Mouse (Mus musculus) midbrain, embryonic 16.5 days (tissue): ENCODE results near the gene Asic4. TPM values are rescaled to one million over a fixed set of nuclear protein-coding genes. Genes with fewer than 3 reads are reported as not detected.

ENCODE experiments used
- ATAC-seq: fragments of 200-750 bp; cut with Nextera tagmentation; 2 replicates; pipeline ENCODE4 v1.8.0; 2017; ENCODE audit warnings: moderate TSS enrichment
- H3K27ac ChIP-seq: fragments of 300-500 bp; sonication (generic); 2 replicates; pipeline ENCODE4 v1.5.1; 2014; ENCODE audit warnings: mild to moderate bottlenecking, low read length, mixed read lengths
- H3K27me3 ChIP-seq: fragments of 300-500 bp; sonication (generic); 2 replicates; pipeline ENCODE4 v1.6.1; 2014; ENCODE audit warnings: low read depth, low read length, mixed read lengths; ENCODE audit not compliant: control insufficient read depth, insufficient read depth
- H3K36me3 ChIP-seq: fragments of 300-500 bp; sonication (generic); 2 replicates; pipeline ENCODE4 v1.6.1; 2014; ENCODE audit warnings: mild to moderate bottlenecking, low read length, moderate library complexity, mixed read lengths; ENCODE audit not compliant: control insufficient read depth, insufficient read depth
- H3K4me1 ChIP-seq: fragments of 300-500 bp; sonication (generic); 2 replicates; pipeline ENCODE4 v1.6.1; 2014; ENCODE audit warnings: mild to moderate bottlenecking, low read length, mixed read lengths; ENCODE audit not compliant: control insufficient read depth, insufficient read depth
- H3K4me2 ChIP-seq: fragments of 300-500 bp; sonication (generic); 2 replicates; pipeline ENCODE4 v1.6.1; 2014; ENCODE audit warnings: mild to moderate bottlenecking, low read length, mixed read lengths
- H3K4me3 ChIP-seq: fragments of 300-500 bp; sonication (generic); 2 replicates; pipeline ENCODE4 v1.5.1; 2014; ENCODE audit warnings: low read depth, mild to moderate bottlenecking, low read length, moderate library complexity, mixed read lengths
- H3K9ac ChIP-seq: fragments of 300-500 bp; sonication (generic); 2 replicates; pipeline ENCODE4 v1.6.1; 2014; ENCODE audit warnings: low read depth, low read length, mixed read lengths
- H3K9me3 ChIP-seq: fragments of 300-500 bp; sonication (generic); replicated peaks from 2 replicates; pipeline ENCODE4 v1.6.1; 2014; ENCODE audit warnings: mild to moderate bottlenecking, low read length, mixed read lengths; ENCODE audit not compliant: control insufficient read depth, poor library complexity, severe bottlenecking
- WGBS: fragments of 180-500 bp; shearing (Covaris S2); extraction: QIAGEN DNeasy Blood & Tissue Kit; methylation state at CpG from one replicate; pipeline ENCODE4 v1.1.7; 2014; 5-methylcytosine and 5-hydroxymethylcytosine counted together
- polyA plus RNA-seq: library from polyadenylated mRNA; unstranded; fragments of >200 nt; fragmentation: Nextera tagmentation; extraction: Ambion mirVana; gene quantifications from 2 replicates; pipeline ENCODE4 v1.2.1, GENCODE M21; 2015

The Asic4 gene
- polyA plus RNA-seq, 1 experiment from 2014 or later = 54.8 TPM

DNA sequence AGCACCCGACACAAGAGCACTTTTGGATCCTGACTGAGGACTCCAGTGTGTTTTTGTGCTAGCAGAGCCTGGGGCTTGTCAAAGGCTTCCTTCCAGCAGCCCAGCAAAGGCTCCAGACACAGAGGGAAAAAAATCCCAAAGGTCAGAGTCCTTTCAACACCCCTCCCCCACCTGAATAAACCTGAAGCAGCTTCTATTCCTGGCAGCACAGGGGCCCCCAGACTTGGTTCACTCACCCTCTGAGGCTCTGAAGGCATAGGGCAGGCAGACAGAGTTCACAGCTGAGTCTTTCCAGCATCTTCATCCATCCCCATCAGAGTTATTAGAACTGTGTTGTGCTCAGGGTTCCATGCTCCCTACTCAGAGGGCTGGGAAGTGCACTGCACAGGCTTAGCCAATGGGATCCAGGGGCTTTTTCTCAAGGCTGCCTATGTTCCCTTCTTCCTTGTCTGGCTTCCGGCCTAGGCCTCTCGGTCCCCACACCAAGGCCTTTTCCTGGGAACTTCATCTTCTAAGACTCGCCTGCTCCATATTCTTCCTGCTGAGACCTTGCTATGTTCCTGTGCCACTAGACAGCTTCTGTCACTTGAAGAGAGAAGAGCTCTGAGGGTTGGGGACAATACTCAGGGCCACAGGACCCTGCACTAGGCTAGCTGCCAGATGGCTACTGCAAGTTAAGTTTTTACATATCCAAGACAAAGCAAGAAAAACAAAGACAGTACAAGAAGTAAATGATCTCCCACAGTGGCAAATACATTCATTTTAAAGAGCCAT lies 61.4 kb downstream of the Asic4 start:
- 65% methylated on average over 4 of the region's 4 CpGs for WGBS
- Histone ChIP-seq H3K9me3 (no peaks in the 10 kb centered on the region), H3K4me3 (no peak overlapping the region), H3K36me3 (no peaks in the 10 kb centered on the region), H3K27ac (no peak overlapping the region), H3K27me3 (no peaks in the 10 kb centered on the region), H3K9ac (no peak overlapping the region), H3K4me1 (peaks cover 9% of the 10 kb centered on the region), H3K4me2 (no peak overlapping the region)
- ATAC-seq = no peak

DNA sequence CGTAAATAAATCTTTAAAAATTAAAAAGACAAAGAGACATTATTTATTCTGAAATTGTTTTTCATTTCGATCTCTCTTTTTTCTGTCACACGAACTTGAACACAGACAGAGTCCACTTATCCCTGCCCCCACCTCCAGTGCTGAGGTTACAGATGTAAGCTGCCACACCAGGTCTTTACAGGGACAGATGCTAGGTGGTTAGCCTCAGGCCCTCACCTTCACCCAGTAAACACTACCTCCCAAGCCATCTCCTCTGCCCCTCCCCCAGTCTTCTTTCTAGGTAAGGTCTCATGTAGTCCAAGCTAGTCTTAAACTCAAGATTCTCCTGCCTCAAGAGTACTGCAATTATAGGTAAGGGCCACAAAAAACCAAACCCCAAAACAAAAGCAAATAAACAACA lies 62.3 kb downstream of the Asic4 start:
- Histone ChIP-seq H3K4me1 (peaks cover 3% of the 10 kb centered on the region; the same call in 1 of the 2 replicates), H3K9me3 (no peaks in the 10 kb centered on the region), H3K27me3 (no peaks in the 10 kb centered on the region), H3K9ac (no peak overlapping the region), H3K4me2 (no peak overlapping the region), H3K27ac (no peak overlapping the region), H3K4me3 (no peak overlapping the region), H3K36me3 (no peaks in the 10 kb centered on the region)
- no peak for ATAC-seq
- 89% methylated on average over 3 of the region's 3 CpGs for WGBS

DNA sequence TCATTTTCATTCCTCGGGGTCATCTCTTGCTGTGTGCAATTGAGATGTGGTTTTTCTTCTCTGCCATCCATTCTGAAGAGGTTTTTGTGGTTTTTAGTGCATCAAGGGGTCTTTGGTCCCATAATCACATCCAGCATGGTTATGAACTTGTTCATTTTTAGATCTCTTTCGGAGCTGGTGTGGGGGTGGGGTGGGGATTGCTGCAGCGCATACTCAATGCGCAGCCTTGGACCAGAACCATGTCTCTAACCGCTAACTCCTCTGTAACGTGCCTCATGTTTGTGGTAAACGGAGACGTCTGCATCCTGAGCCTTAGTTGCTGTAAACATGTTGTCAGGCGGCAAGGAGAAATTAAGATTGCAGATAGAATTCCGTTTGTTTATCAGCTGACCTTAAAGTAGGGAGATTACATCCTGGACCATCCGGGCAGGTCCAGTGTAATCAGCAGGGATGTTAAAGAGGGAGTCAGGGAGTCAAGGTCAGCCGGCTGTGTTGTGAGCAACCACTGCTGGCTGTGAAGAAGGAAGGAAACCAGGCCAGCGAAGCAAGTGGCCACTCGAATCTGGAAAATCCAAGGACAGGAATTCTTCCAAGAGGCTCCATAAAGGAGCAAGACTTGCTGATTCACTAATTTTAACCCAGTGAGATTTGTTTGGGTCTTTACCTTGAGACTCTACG lies 66.6 kb downstream of the Asic4 start:
- H3K9me3 ChIP-seq = no peaks in the 10 kb centered on the region
- H3K4me3 ChIP-seq = no peak overlapping the region
- H3K4me1 ChIP-seq = no peaks in the 10 kb centered on the region; the same call in 1 of the 2 replicates
- no peak overlapping the region for H3K4me2 ChIP-seq
- H3K27ac ChIP-seq = no peak overlapping the region
- WGBS = 85% methylated on average over 15 of the region's 15 CpGs
- ATAC-seq = no peak
- no peak overlapping the region for H3K9ac ChIP-seq
- no peaks in the 10 kb centered on the region for H3K36me3 ChIP-seq
- H3K27me3 ChIP-seq = no peaks in the 10 kb centered on the region

DNA sequence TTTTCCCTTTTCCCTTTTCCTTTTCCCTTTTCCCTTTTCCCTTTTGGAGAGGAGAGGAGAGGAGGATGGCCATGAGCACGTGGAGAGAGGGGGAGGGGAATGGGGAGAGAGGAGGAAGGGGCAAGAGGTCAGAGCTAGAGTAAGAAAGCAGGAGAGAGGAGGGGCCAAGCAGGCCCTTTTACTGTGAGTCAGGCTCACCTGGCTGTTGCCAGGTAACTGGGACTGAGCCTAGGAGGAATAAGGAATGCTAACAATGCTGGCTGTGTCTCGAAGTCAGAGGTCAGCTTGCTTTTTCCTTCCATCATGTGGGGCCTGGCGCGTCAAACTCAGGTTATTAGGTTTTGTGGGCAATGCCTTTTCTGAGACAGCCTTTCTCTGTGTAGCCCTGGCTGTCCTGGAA lies 67.7 kb downstream of the Asic4 start:
- ATAC-seq = no peak
- no peaks in the 10 kb centered on the region for H3K27me3 ChIP-seq
- no peaks in the 10 kb centered on the region for H3K36me3 ChIP-seq
- H3K27ac ChIP-seq = no peak overlapping the region
- H3K4me3 ChIP-seq = no peak overlapping the region
- no peak overlapping the region for H3K4me2 ChIP-seq
- H3K4me1 ChIP-seq = peaks cover 10% of the 10 kb centered on the region
- 67% methylated on average over 3 of the region's 4 CpGs for WGBS
- H3K9ac ChIP-seq = no peak overlapping the region
- H3K9me3 ChIP-seq = no peaks in the 10 kb centered on the region

DNA sequence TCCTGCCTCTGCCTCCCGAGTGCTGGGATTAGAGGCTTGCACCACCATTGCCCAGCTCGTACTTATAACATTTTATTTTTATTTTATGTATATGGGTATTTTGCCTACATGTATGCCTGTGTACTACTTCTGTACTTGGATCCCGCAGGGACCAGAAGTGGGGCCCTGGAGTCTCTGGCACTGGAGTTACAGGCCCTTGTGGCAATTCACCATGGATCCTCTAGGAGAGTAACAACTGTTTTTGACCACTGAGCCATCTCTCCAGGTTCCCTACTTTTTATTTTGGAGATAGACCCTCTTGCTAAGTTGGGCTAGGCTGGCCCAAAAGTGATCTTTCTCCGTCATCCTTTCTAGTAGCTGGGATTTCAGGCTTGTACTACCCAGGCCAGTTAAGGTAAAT lies 68.2 kb downstream of the Asic4 start:
- Histone ChIP-seq H3K27ac (no peak overlapping the region), H3K27me3 (no peaks in the 10 kb centered on the region), H3K9me3 (no peaks in the 10 kb centered on the region), H3K9ac (no peak overlapping the region), H3K4me2 (no peak overlapping the region), H3K36me3 (no peaks in the 10 kb centered on the region), H3K4me1 (peaks cover 11% of the 10 kb centered on the region), H3K4me3 (no peak overlapping the region)
- 93% methylated on average over 4 of the region's 4 CpGs for WGBS
- no peak for ATAC-seq

DNA sequence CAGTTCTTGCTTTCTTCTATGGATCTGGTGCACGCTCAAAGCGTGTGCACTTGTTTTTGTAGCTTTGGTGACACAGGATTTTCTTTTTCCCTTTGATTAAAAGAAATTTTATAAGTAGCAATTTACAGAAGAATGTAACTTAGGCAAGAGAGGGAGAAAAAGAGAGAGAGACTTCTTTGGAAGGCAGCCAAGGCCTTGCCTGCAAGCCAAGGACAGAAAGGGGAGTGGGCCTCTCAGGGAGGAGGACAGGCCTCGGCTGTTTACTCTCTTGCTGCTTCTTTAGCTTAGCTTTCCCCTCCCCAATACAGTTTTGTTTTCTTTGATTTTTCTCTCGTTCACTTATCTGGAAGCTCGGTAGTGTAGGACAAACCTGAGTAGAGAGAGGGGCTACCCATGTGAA lies 69.3 kb downstream of the Asic4 start:
- peaks cover 11% of the 10 kb centered on the region for H3K4me1 ChIP-seq
- H3K9ac ChIP-seq = no peak overlapping the region
- H3K4me3 ChIP-seq = no peak overlapping the region
- WGBS = 79% methylated on average over 5 of the region's 5 CpGs
- ATAC-seq = no peak
- H3K9me3 ChIP-seq = no peaks in the 10 kb centered on the region
- H3K36me3 ChIP-seq = no peaks in the 10 kb centered on the region
- H3K27me3 ChIP-seq = no peaks in the 10 kb centered on the region
- H3K27ac ChIP-seq = no peak overlapping the region
- H3K4me2 ChIP-seq = no peak overlapping the region

DNA sequence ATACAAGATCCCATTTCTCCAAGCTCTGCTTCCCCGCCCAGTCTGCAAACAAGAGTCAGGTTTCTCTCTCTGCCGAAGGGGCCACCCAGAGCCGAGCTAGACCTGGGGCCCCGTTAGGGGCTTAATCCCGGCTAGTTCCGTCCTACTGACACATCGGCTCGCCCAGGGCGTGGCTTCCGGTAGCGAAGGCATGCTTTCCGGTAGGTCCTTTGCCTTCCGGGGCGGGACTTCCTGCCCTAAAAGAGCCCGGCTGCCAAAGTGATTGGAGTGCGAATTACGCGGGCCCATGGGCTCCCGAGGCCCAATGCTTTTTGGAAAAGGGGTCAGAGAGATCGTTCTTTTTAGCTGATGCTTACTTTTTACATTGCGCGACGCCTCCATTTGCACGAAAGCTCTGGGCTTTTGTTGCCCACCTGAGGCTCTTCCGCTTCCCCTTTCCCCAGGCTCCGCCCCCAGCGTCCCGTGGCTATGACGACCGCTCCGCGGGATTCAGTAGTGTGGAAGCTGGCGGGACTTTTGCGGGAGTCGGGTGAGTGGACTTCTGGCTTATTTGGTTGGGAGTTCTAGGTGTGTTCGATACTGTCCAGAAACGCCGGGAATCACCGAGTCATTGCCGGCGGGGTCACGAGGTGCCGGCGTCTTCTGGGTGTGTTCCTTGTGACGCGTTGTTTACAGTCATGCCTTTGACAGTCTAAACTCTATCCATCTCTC lies 71.2 kb downstream of the Asic4 start, which contains the start of gene Stk11ip:
Stk11ip (plus strand) TSS at position 209 of the 711 bp plus-strand sequence.
- H3K4me1 ChIP-seq = peaks cover 11% of the 10 kb centered on the region
- peak within 1 kb of the TSS; percentile 65 for H3K4me2 ChIP-seq
- no peaks in the 10 kb centered on the region for H3K9me3 ChIP-seq
- peak within 1 kb of the TSS; percentile 89 for H3K27ac ChIP-seq
- peak; percentile 97 for ATAC-seq
- 0% methylated on average over 46 of the region's 46 CpGs for WGBS
- H3K27me3 ChIP-seq = no peaks in the 10 kb centered on the region
- H3K9ac ChIP-seq = peak within 1 kb of the TSS; percentile 67
- H3K4me3 ChIP-seq = peak within 1 kb of the TSS; percentile 74
- H3K36me3 ChIP-seq = peaks cover 7% of the 10 kb centered on the region
